In the genomic region with DNA sequence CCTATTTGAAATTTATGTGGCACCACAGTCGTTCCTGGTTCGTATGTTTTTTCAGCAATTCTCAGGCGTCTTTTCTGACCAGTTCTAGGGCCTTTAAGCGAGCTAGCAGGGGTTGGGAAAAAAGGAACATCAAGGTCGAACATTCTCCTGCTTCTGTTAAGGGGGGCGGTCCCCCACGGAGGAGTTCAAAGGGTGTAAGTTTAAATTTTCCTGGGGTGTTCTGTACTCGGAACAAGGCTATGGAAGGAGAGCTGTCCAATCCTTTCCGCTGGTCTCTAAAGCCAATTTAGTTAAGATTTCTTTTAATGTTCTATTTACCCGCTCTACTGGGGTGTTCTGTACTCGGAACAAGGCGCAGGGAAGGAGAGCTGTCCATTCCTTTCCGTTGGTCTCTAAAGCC, we compare ENCODE assay signal across 8 mouse cellular contexts. TPM values are rescaled to one million over a fixed set of nuclear protein-coding genes. Genes with fewer than 3 reads are reported as not detected.
"Had no signal": no experiment of that assay in that cellular context is flagged by ENCODE, and none has a peak within 500 bp of the region (broad histone marks: within the 10 kb centered on the region; RNA-seq: fewer than 3 reads in every experiment).

No protein-coding gene starts in this region.

RNA-seq across cellular contexts. Expression of gene Rgs9bp, which starts 19.4 kb away (rescaled TPM):
- polyA plus RNA-seq: liver, adult 2 months; liver, postnatal 0 days; midbrain, postnatal 0 days; myocyte had no signal

RNA-seq across cellular contexts. Expression of gene Tdrd12, which starts 28.4 kb away (rescaled TPM):
- polyA plus RNA-seq: limb, embryonic 11.5 days; liver, adult 2 months; liver, embryonic 12.5 days; lung, postnatal 0 days; midbrain, embryonic 10.5 days; myocyte had no signal
